Mouse (Mus musculus) intestine, postnatal 0 days (tissue): ENCODE measurements around the gene Cadps. TPM values are rescaled to one million over a fixed set of nuclear protein-coding genes. Genes with fewer than 3 reads are reported as not detected.

Source experiments
- ATAC-seq: fragments of 200-750 bp; cut with Nextera tagmentation; 2 replicates; pipeline ENCODE4 v1.8.0; 2017; ENCODE audit warnings: mild to moderate bottlenecking, moderate TSS enrichment, moderate library complexity
- H3K27ac ChIP-seq: fragments of 300-500 bp; sonication (generic); 2 replicates; pipeline ENCODE4 v1.5.1; 2014; ENCODE audit warnings: mild to moderate bottlenecking, low read depth, low read length, moderate library complexity
- H3K27me3 ChIP-seq: fragments of 300-500 bp; sonication (generic); replicated peaks from 2 replicates; pipeline ENCODE4 v1.6.1; 2014; ENCODE audit warnings: low read length, mixed read lengths; ENCODE audit not compliant: control insufficient read depth, insufficient read depth
- H3K36me3 ChIP-seq: fragments of 300-500 bp; sonication (generic); 2 replicates; pipeline ENCODE4 v1.6.1; 2014; ENCODE audit warnings: mild to moderate bottlenecking, moderate library complexity; ENCODE audit not compliant: control insufficient read depth, insufficient read depth
- H3K4me1 ChIP-seq: fragments of 300-500 bp; sonication (generic); replicated peaks from 2 replicates; pipeline ENCODE4 v1.6.1; 2014; ENCODE audit warnings: antibody characterized with exemption, low read length, mixed read lengths; ENCODE audit not compliant: control insufficient read depth, insufficient read depth
- H3K4me2 ChIP-seq: fragments of 300-500 bp; sonication (generic); replicated peaks from 2 replicates; pipeline ENCODE4 v1.6.1; 2014; ENCODE audit warnings: low read depth, mild to moderate bottlenecking, moderate library complexity
- H3K4me3 ChIP-seq: fragments of 300-500 bp; sonication (generic); 2 replicates; pipeline ENCODE4 v1.5.1; 2014; ENCODE audit warnings: low read depth, low read length
- H3K9ac ChIP-seq: fragments of 300-500 bp; sonication (generic); 2 replicates; pipeline ENCODE4 v1.6.1; 2014; ENCODE audit warnings: mild to moderate bottlenecking, low read depth, low read length
- H3K9me3 ChIP-seq: fragments of 300-500 bp; sonication (generic); 2 replicates; pipeline ENCODE4 v1.6.1; 2016; ENCODE audit warnings: mixed run types; ENCODE audit not compliant: control insufficient read depth
- CTCF ChIP-seq: sonication (generic); IDR thresholded peaks from 2 replicates; pipeline ENCODE4 v1.5.1; 2016; ENCODE audit warnings: low read depth, mild to moderate bottlenecking, control low read depth, antibody characterized with exemption, moderate library complexity
- WGBS: fragments of 180-500 bp; shearing (Covaris S2); extraction: QIAGEN DNeasy Blood & Tissue Kit; methylation state at CpG from one replicate; pipeline ENCODE4 v1.1.7; 2014; 5-methylcytosine and 5-hydroxymethylcytosine counted together
- polyA plus RNA-seq: library from polyadenylated mRNA; unstranded; fragments of >200 nt; fragmentation: Nextera tagmentation; extraction: Ambion mirVana; gene quantifications from 2 replicates; pipeline ENCODE4 v1.2.1, GENCODE M21; 2015

Cadps gene
- polyA plus RNA-seq, 1 experiment from 2014 or later = 0.96 TPM

- H3K4me2 ChIP-seq = no peak overlapping the region
- H3K27ac ChIP-seq = no peak overlapping the region
- no peak for TF ChIP-seq CTCF
- H3K4me1 ChIP-seq = no peaks in the 10 kb centered on the region
- no peak overlapping the region for H3K4me3 ChIP-seq
- H3K27me3 ChIP-seq = no peaks in the 10 kb centered on the region
- ATAC-seq = no peak
- H3K36me3 ChIP-seq = no peaks in the 10 kb centered on the region
- no peak overlapping the region for H3K9ac ChIP-seq
- 82% methylated on average over 3 of the region's 3 CpGs for WGBS
- H3K9me3 ChIP-seq = no peaks in the 10 kb centered on the region
These were observed 104.1 kb downstream of the Cadps start for GRCm38 (mm10) chr14:12718766-12719165.

GRCm38 (mm10) chr14:12715906-12716659 lies 106.8 kb downstream of the Cadps start:
- peak; percentile 85 for ATAC-seq

GRCm38 (mm10) chr14:12707395-12707794 lies 115.5 kb downstream of the Cadps start:
- 82% methylated on average over 3 of the region's 3 CpGs for WGBS
- no peak for TF ChIP-seq CTCF
- H3K27me3 ChIP-seq = no peaks in the 10 kb centered on the region
- H3K9me3 ChIP-seq = no peaks in the 10 kb centered on the region
- no peaks in the 10 kb centered on the region for H3K36me3 ChIP-seq
- no peak overlapping the region for H3K4me3 ChIP-seq
- no peak for ATAC-seq
- H3K27ac ChIP-seq = no peak overlapping the region
- no peak overlapping the region for H3K9ac ChIP-seq
- H3K4me2 ChIP-seq = no peak overlapping the region
- no peaks in the 10 kb centered on the region for H3K4me1 ChIP-seq

More at GRCm38 (mm10) chr14:12715906-12716659, 106.8 kb downstream of the Cadps start:
- Histone ChIP-seq H3K27ac (no peak overlapping the region), H3K9me3 (no peaks in the 10 kb centered on the region), H3K9ac (no peak overlapping the region), H3K27me3 (no peaks in the 10 kb centered on the region), H3K4me2 (no peak overlapping the region), H3K4me3 (no peak overlapping the region), H3K36me3 (no peaks in the 10 kb centered on the region), H3K4me1 (no peaks in the 10 kb centered on the region)
- TF ChIP-seq CTCF = no peak
- WGBS = 31% methylated on average over 2 of the region's 2 CpGs

- TF ChIP-seq CTCF = no peak
- ATAC-seq = no peak
These were observed 118.4 kb downstream of the Cadps start for GRCm38 (mm10) chr14:12704461-12704860.

GRCm38 (mm10) chr14:12690201-12690600 lies 132.7 kb downstream of the Cadps start:
- Histone ChIP-seq H3K36me3 (no peaks in the 10 kb centered on the region), H3K27ac (no peak overlapping the region), H3K4me3 (no peak overlapping the region), H3K9ac (no peak overlapping the region), H3K4me1 (no peaks in the 10 kb centered on the region), H3K9me3 (no peaks in the 10 kb centered on the region), H3K27me3 (no peaks in the 10 kb centered on the region), H3K4me2 (no peak overlapping the region)
- 50% methylated on average over 1 of the region's 1 CpGs for WGBS
- ATAC-seq = no peak
- no peak for TF ChIP-seq CTCF

More at GRCm38 (mm10) chr14:12704461-12704860, 118.4 kb downstream of the Cadps start:
- H3K27me3 ChIP-seq = no peaks in the 10 kb centered on the region
- H3K27ac ChIP-seq = no peak overlapping the region
- no peak overlapping the region for H3K4me3 ChIP-seq
- no peak overlapping the region for H3K9ac ChIP-seq
- H3K4me1 ChIP-seq = no peaks in the 10 kb centered on the region
- H3K9me3 ChIP-seq = no peaks in the 10 kb centered on the region
- no peak overlapping the region for H3K4me2 ChIP-seq
- no peaks in the 10 kb centered on the region for H3K36me3 ChIP-seq
- 80% methylated on average over 2 of the region's 2 CpGs for WGBS

DNA sequence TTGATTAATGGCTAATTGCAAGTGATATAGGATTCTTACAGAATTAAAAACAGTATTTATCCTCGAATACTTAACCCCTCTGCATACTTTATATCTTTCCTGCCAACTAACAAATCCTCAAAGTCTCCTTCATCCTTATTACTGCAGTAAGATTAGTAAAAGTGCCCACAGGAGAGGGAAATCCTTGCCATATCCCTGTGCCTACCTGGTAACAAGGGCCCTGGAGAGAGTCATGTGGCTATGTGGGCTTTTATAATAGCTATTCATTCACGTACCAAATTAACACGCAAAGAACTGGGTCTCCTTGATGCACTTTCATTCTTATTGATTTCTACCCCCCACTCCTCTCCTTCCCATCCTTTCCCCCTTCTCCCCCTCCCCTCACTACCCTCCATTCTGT lies 137.9 kb downstream of the Cadps start:
- 94% methylated on average over 3 of the region's 3 CpGs for WGBS
- H3K27ac ChIP-seq = no peak overlapping the region

More for the DNA sequence above, 137.9 kb downstream of the Cadps start:
- Histone ChIP-seq H3K4me3 (no peak overlapping the region), H3K9ac (no peak overlapping the region), H3K4me1 (no peaks in the 10 kb centered on the region), H3K27me3 (no peaks in the 10 kb centered on the region), H3K4me2 (no peak overlapping the region), H3K9me3 (no peaks in the 10 kb centered on the region), H3K36me3 (no peaks in the 10 kb centered on the region)
- no peak for TF ChIP-seq CTCF
- ATAC-seq = no peak
